ENCODE assay signal across 9 mouse cellular contexts in the genomic region with DNA sequence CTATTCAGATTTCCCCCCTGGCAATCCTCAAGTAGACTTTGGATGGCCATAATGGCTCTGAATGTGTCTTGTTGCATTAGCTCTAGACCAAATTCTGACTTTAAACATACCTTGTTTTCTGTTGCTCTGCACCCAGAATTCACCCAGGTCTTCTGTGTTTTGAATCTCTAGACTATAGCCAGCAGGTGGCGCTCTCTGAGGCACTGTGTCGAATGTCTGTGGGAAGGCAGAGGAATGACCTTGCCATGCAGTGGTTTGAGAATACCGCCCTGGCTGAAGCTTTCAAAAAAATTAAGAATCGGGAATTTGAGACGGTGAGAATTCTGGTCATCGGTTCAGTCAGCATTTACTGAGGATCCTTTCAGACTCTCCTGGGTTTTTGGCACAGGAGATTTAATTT. TPM values are rescaled to one million over a fixed set of nuclear protein-coding genes. Genes with fewer than 3 reads are reported as not detected.
DNase-seq lines count a peak whose midpoint lies in the region; ATAC-seq and TF ChIP-seq lines count a peak whose summit lies in the region.
"Had no signal": no experiment of that assay in that cellular context is flagged by ENCODE, and none has a peak within 500 bp of the region (broad histone marks: within the 10 kb centered on the region; RNA-seq: fewer than 3 reads in every experiment).

No protein-coding gene starts in this region.

- no peak overlapping the region for H3K4me2 ChIP-seq in kidney, embryonic 15.5 days

- no peaks in the 10 kb centered on the region for H3K27me3 ChIP-seq in kidney, adult 2 months (replicated peaks; ENCODE audit: control insufficient read depth, insufficient read depth, low read length)
- H3K27me3 ChIP-seq in kidney, embryonic 15.5 days = peaks cover 3% of the 10 kb centered on the region; the same call in 1 of the 2 replicates

- H3K9ac ChIP-seq in kidney, embryonic 15.5 days = no peak overlapping the region

- intact Hi-C loops in heart, postnatal 14 days (cut with DNase I) = no loop called here
- intact Hi-C loops in left cerebral cortex, postnatal 36 days (cut with DNase I) = no loop called here

- DNase-seq in kidney, adult 2 months = peak; percentile 70
- DNase-seq in ZHBTc4 (ENCODE audit: low read depth, low spot score) = peak; percentile 88
- DNase-seq in cerebellum, postnatal 25 days = peak; percentile 62 to 79
- peak; percentile 72 to 79 for DNase-seq in heart, postnatal 14 days
- DNase-seq in left cerebral cortex, postnatal 36 days (ENCODE audit: low spot score in 2 of 2) = peak; percentile 13 to 27
- peak; percentile 58 for DNase-seq in ovary, postnatal 14 days (ENCODE audit: low spot score)
- DNase-seq in thymus, postnatal 36 days = peak; percentile 21 to 43

- H3K4me3 ChIP-seq in kidney, adult 2 months (ENCODE audit: insufficient read depth, low read depth, low read length) = no peak overlapping the region
- no peak overlapping the region for H3K4me3 ChIP-seq in kidney, embryonic 15.5 days (replicated peaks)
- H3K4me3 ChIP-seq: erythroblast, embryonic 14.5 days had no signal

- peak; percentile 83 for TF ChIP-seq CTCF in kidney, adult 2 months (conservative IDR thresholded peaks at IDR 0.05; ENCODE audit: insufficient read depth, insufficient read length, low read depth, low read length)

- no peaks in the 10 kb centered on the region for H3K4me1 ChIP-seq in kidney, adult 2 months (ENCODE audit: control insufficient read depth, insufficient read depth, low read length)
- H3K4me1 ChIP-seq in kidney, embryonic 15.5 days = no peaks in the 10 kb centered on the region

- ATAC-seq in kidney, embryonic 15.5 days (replicated peaks; ENCODE audit: low FRiP score) = no peak

- no peaks in the 10 kb centered on the region for H3K9me3 ChIP-seq in kidney, embryonic 15.5 days (replicated peaks)

- H3K36me3 ChIP-seq in kidney, adult 2 months (ENCODE audit: control insufficient read depth, insufficient read depth, low read length) = no peaks in the 10 kb centered on the region
- H3K36me3 ChIP-seq in kidney, embryonic 15.5 days = no peaks in the 10 kb centered on the region

- H3K27ac ChIP-seq in kidney, adult 2 months (ENCODE audit: insufficient read depth, low read depth, low read length) = no peak overlapping the region
- H3K27ac ChIP-seq in kidney, embryonic 15.5 days = no peak overlapping the region

- 4% methylated on average over 6 of the region's 6 CpGs for WGBS in kidney, adult 2 months
- 7% methylated on average over 6 of the region's 6 CpGs for WGBS in kidney, embryonic 15.5 days

- TF ChIP-seq POLR2A in kidney, adult 2 months (IDR thresholded peaks at IDR 0.05; ENCODE audit: low read depth, low read length) = no peak

RNA-seq across cellular contexts. Expression of a gene that starts 20.8 kb away (rescaled TPM):
- not detected in 2 replicates for polyA plus RNA-seq in kidney, adult 2 months (2012; rRNA removed)
- polyA plus RNA-seq in kidney, embryonic 15.5 days (2015; fragmentation: Nextera tagmentation; extraction: Ambion mirVana) = not detected in 2 replicates
- total RNA-seq in heart, postnatal 14 days (2021) = not detected
- under 1 TPM in 1 of 2 experiments, not detected in 1; 0.25 TPM for total RNA-seq in left cerebral cortex, postnatal 36 days (2021)
- polyA plus RNA-seq: erythroblast, embryonic 14.5 days had no signal

RNA-seq across cellular contexts. Expression of a gene that starts 24.1 kb away (rescaled TPM):
- polyA plus RNA-seq in kidney, adult 2 months (2012; rRNA removed) = not detected in 2 replicates
- not detected in 2 replicates for polyA plus RNA-seq in kidney, embryonic 15.5 days (2015; fragmentation: Nextera tagmentation; extraction: Ambion mirVana)
- not detected for total RNA-seq in heart, postnatal 14 days (2021)
- not detected for total RNA-seq in left cerebral cortex, postnatal 36 days (2021)
- polyA plus RNA-seq: erythroblast, embryonic 14.5 days had no signal

RNA-seq across cellular contexts. Expression of a gene that starts 55.4 kb away (rescaled TPM):
- 0.03 TPM in 1 of 2 replicates, not detected in the other for polyA plus RNA-seq in kidney, adult 2 months (2012; rRNA removed)
- polyA plus RNA-seq in kidney, embryonic 15.5 days (2015; fragmentation: Nextera tagmentation; extraction: Ambion mirVana) = 0.75 and 0.85 TPM in 2 replicates
- under 1 TPM in 1 of 2 experiments, not detected in 1; 0.19 TPM for total RNA-seq in heart, postnatal 14 days (2021)
- total RNA-seq in left cerebral cortex, postnatal 36 days (2021) = 1 to 10 TPM; 2.4 to 3.1 TPM
- polyA plus RNA-seq: erythroblast, embryonic 14.5 days had no signal

Comparison
In these comparisons a context has a peak if more than half of its experiments do, and no peak if none do; other contexts are left out.
1. DNase-seq: peak in every context shown above with its lines; median percentile 88 in ZHBTc4; 76 in heart, postnatal 14 days; 70 in cerebellum, postnatal 25 days; 70 in kidney, adult 2 months; 58 in ovary, postnatal 14 days; 32 in thymus, postnatal 36 days; 20 in left cerebral cortex, postnatal 36 days.